Mouse (Mus musculus): ENCODE measurements around the gene Hcrtr1. TPM values are rescaled to one million over a fixed set of nuclear protein-coding genes. Genes with fewer than 3 reads are reported as not detected.

The Hcrtr1 gene
- total RNA-seq, 2 experiments from 2014 or later: 10.2 to 10.9 TPM

DNA sequence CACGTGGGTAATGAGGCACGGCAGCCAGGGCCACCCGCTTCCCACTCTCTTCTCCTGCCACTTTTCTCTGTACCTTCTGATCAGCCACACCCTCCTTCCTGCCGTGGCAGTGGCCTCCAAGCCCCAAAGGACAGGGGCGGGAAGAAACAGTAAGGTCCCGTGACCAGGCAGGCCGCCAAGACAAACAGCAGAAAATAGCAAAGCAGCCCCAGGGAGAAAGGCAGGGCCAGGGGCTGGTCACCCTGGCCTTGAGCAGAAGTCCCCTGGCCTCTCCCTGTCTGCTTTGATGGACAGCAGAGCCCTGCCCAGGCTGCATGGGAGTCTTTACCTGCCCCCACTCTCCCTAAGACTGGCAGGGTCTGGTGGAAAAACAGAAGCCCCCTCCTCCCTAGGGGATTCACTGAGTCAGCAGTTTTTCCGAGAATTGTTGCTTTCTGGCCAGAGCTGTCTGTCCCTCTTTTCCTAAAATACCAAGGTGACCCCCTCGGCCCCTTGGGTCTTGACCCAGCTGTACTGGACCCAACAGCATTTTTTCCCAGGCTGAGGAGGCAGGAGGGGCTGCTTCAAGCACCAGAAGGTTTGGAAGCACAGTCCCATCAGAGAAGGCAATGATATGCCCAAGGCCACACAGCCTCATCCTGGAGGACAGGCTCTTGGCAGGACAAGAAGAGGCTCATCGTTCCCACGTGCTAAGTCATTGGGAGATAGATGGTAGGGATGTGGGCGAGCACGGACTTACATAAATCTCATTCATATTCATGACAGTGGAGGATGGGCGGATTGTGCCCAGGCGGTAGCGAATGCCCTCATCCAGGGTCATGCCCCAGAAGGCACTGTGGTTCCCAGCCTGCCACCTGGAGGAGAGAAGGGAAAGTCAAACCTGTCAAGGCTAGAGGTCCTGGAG lies 29.4 kb upstream of the Hcrtr1 start:
- no peak for DNase-seq (ENCODE audit: low spot score in 2 of 2)

- DNase-seq (ENCODE audit: low spot score in 2 of 2): no peak
Observed at GRCm38 (mm10) chr4:130167814-130168213, 28.7 kb upstream of the Hcrtr1 start.

GRCm38 (mm10) chr4:130167321-130167720 lies 28.2 kb upstream of the Hcrtr1 start:
- no peak for DNase-seq (ENCODE audit: low spot score in 2 of 2)

DNA sequence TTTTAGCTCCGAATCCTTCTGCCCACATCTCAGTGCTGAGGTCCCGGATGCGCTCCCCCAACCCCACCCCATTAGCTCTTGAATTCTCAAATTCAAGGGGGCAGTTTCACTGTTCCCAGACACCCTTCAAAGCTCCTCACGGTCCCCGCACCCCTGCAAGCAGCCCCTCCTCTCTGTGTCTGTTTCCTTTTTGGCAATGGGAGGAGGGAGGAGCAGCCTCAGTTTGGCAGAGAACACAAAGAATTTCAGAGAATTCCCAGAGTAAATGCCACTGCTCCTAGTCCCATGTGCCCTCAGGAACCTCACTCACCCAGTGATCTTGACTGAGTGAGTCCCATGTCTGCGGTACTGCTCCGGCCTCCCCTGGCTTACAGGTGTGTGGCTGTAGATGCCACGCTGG lies 27.4 kb upstream of the Hcrtr1 start:
- DNase-seq (ENCODE audit: low spot score in 2 of 2): no peak

DNA sequence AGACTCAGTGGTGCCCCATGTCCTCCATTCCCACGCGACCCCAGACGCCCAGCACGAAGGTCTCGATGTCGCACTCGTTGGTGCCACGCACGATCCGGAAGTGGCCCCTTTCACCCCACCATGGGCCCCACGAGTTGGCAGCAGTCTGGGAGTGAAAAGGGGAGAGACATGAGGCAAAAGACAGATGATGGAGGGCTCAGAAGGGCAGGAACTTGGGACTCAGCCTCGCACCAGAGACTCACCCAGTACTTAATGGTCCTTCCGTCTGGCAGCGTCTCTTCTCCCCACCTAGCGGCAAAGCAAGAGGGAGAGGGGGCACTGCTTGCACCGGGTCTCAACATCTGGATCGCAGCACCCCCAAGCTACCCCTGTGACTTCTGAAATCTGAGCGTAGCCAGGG lies 26.9 kb upstream of the Hcrtr1 start:
- DNase-seq (ENCODE audit: low spot score in 2 of 2): no peak

GRCm38 (mm10) chr4:130164121-130164520 lies 25.0 kb upstream of the Hcrtr1 start:
- no peak for DNase-seq (ENCODE audit: low spot score in 2 of 2)

DNA sequence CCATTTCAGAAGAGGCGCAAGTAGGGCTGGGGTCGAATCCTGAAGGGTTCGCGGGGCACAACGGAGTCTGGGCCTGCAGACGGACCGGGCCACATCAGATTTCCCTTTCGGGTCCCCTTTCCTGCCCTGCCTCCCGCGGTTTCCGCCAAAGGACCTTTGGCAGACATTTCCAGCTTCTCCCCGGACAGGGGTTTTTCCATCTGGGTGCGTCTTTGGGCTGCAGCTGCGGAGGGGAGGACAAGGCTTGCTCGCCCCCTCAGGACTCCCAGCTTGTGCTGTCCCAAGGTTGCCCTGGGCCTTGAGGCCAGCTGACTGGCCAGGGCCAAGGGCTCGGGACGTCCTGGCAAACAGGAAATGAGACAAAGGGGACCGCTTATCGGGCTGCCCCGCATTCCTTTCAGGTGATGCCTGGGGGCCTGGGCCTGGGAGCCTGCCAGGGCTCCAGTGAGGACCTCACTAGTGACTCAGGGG lies 24.3 kb upstream of the Hcrtr1 start:
- no peak for DNase-seq (ENCODE audit: low spot score in 2 of 2)

DNA sequence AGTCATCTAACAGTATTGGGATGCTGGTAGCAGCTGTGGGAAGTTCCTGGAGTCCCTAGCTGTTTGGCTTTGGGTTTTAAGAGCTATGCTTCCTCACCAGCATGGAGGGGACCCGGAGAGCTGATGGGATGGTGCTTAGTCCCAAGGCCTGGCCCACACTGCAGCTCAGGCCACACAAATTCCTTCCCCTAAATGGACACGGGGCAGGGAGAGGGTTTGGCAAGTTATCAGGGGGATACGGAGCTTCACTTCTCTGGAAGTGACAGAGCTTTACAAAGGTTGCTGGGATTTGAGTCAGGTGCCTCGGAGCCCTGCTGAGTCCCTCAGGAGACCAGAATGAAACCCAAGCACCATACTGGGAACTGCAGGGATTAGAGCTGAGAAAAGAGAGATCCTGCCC lies 22.2 kb upstream of the Hcrtr1 start:
- DNase-seq (ENCODE audit: low spot score in 2 of 2): no peak

- no peak for DNase-seq (ENCODE audit: low spot score in 2 of 2)
Observed at GRCm38 (mm10) chr4:130156812-130157371, 17.7 kb upstream of the Hcrtr1 start.

GRCm38 (mm10) chr4:130154250-130154649 lies 15.1 kb upstream of the Hcrtr1 start:
- no peak for DNase-seq (ENCODE audit: low spot score in 2 of 2)

GRCm38 (mm10) chr4:130148405-130148804 lies 9.2 kb upstream of the Hcrtr1 start:
- DNase-seq (ENCODE audit: low spot score in 2 of 2): no peak

DNA sequence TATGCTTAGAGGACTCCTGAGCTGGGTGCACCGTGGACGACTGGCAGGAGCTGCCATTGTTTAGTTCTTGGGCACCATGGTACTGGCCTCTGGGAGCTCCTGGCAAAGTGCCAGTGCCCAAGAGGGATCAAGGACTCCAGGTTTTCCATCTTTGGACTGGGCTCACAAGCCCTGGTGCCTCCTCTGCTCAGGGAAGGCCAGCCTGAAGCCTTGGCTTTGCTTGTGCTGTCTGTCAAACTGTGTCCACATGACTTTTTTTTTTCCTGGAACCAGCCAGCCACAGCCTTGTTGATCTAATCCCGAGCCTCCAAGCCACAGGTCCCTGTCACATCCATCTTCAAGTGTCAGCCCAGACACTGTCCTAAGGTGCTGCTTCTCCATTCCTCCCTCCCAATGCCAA lies 2.6 kb upstream of the Hcrtr1 start:
- DNase-seq (ENCODE audit: low spot score in 2 of 2): no peak

DNA sequence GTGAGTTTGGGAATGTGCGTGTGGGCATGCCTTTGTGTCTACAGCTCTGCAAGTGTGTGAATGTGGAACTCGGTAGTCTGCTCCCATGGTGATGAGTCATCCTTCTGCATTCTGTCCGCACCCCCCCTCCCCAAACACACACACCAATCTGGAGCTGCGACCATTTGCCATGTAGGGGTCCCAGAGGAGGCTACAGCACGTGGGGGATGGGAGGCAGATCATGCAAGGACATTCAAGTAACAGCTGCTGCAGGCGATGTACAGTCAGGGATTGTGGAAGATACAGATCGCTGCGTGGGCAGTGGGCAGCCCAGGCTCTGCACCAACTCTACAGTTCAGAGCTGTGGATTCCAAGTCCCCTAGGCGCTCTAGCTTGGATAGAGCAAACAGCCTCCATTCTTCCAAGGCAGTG lies 1.8 kb upstream of the Hcrtr1 start:
- DNase-seq (ENCODE audit: low spot score in 2 of 2): peak; percentile 62

- DNase-seq (ENCODE audit: low spot score in 2 of 2): peak; percentile 68 to 70
Observed at GRCm38 (mm10) chr4:130138441-130139213, 532 bp downstream of the Hcrtr1 start.

GRCm38 (mm10) chr4:130133399-130133798 lies 5.8 kb downstream of the Hcrtr1 start:
- no peak for DNase-seq (ENCODE audit: low spot score in 2 of 2)

- no peak for DNase-seq (ENCODE audit: low spot score in 2 of 2)
Observed at GRCm38 (mm10) chr4:130131448-130132105, 7.6 kb downstream of the Hcrtr1 start.

GRCm38 (mm10) chr4:130130641-130131350 lies 8.4 kb downstream of the Hcrtr1 start:
- DNase-seq (ENCODE audit: low spot score in 2 of 2): no peak

DNA sequence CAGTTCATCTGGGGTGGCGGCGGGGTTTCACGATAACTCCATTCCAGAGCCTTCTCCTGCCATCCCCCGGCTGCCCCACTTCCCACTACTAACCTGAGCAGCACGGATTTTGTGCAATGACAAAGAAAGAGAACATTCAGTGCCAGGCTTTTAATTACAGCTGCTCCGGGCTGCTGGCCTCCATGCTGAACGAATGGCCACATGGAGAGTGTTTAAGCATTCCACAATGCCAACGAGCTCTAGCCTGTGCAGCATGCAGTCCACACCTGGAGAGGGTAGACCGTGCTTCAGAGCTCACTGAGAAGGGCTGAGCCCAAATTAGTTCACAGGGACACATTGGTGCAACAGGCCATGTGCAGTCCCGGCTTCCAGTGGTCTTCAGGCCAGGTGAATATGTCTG lies 9.1 kb downstream of the Hcrtr1 start:
- no peak for DNase-seq (ENCODE audit: low spot score in 2 of 2)

DNA sequence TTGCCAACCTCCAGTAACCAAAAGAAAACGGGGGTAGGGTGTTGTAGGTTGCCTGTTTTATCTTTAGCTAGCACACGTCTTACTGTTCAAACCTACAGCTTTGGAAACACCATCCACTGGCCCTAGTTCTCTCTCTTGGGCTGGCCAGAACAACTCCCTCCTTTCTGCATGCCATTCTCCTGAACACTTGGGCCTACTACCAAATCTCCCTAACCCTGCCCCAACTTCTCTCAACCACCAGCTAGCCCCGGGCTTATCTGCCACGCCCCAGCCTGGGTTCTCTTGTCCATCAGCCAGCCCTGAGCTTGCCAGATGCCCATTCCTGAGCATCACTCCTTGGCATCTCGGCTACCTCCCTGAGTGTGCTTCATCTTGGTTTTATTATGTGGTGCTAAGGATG lies 10.3 kb downstream of the Hcrtr1 start:
- no peak for DNase-seq (ENCODE audit: low spot score in 2 of 2)

DNA sequence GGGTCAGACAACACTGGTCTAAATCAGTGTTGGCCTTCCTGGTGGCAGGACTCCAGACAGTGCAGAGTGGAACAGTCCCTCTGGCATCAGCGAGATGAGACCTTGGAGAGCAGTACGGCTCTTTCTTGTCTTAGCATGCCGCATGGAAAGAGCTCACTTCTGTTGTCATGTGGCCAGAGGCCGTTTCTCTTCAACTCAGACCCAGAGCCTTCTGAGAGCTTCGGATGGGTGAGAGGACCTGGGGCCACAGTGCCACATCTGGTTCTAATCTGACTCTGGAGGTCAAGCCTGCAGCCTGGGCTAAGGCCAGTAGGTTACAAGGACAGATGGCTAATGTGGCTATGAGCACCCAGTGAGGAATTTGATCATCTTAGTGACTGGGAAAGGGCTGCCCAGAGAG lies 13.2 kb downstream of the Hcrtr1 start:
- no peak for DNase-seq (ENCODE audit: low spot score in 2 of 2)

- no peak for DNase-seq (ENCODE audit: low spot score in 2 of 2)
Observed at GRCm38 (mm10) chr4:130125164-130125563, 14.0 kb downstream of the Hcrtr1 start.

Measured in layer of hippocampus, postnatal 14 days (tissue).